Mouse (Mus musculus): Measurements from ENCODE around the gene Siae. TPM values are rescaled to one million over a fixed set of nuclear protein-coding genes. Genes with fewer than 3 reads are reported as not detected.

Gene Siae
- polyA plus RNA-seq, 1 experiment from 2014 or later, result 25.0 TPM

DNA sequence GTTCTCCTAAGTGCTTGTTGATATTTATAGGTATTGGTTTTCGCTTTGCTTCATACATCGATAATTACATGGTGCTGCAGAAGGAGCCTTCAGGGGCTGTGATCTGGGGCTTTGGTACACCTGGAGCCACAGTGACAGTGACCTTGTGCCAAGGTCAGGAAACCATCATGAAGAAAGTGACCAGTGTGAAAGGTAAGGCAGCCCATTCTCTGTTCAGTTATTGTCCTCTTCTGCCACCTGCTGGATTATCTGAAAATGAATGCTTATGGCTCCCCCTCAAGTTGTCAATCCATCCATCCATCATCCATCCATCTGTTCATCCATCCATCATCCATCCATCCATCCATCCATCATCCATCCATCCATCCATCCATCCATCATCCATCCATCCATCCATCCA is 61.3 kb downstream of the Siae start:
- Histone ChIP-seq H3K36me3 (ENCODE audit: inconsistent target) (no peaks in the 10 kb centered on the region; the same call in 1 of the 2 replicates), H3K79me2 (ENCODE audit: inconsistent target) (no peaks in the 10 kb centered on the region), H3K27ac (no peak overlapping the region), H3K4me3 (ENCODE audit: inconsistent target) (no peak overlapping the region)
- WGBS (ENCODE audit: missing documents), result 56% methylated on average over 2 of the region's 2 CpGs

- Histone ChIP-seq H3K27ac (no peak overlapping the region), H3K79me2 (ENCODE audit: inconsistent target) (no peaks in the 10 kb centered on the region), H3K36me3 (ENCODE audit: inconsistent target) (peaks cover 5% of the 10 kb centered on the region; the same call in 1 of the 2 replicates), H3K4me3 (ENCODE audit: inconsistent target) (no peak overlapping the region)
- WGBS (ENCODE audit: missing documents), result 94% methylated on average over 6 of the region's 6 CpGs
Measured at GRCm38 (mm10) chr9:37621290-37621689, 65.8 kb downstream of the Siae start.

DNA sequence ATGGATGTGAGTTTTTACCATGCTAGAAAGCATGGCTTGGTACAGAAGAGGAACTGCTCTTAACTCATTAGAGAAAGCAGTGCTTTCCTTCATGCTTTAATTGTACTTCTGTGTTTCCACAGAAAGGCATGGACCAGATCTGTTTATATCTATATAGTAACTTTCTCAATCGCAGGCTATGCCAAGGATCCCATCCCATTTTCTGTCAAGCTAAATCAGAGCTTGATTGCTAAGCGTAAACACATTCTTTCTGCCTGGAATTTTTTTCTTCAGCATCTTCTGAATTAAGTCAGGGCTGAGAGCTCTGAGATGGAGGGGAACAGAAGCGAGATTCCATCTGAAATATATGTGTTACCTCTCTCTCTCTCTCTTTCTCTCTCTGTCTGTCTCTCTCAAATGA is 68.5 kb downstream of the Siae start:
- H3K79me2 ChIP-seq (ENCODE audit: inconsistent target), result no peaks in the 10 kb centered on the region
- WGBS (ENCODE audit: missing documents), result 93% methylated on average over 3 of the region's 3 CpGs
- H3K4me3 ChIP-seq (ENCODE audit: inconsistent target), result no peak overlapping the region
- H3K27ac ChIP-seq, result no peak overlapping the region
- peaks cover 5% of the 10 kb centered on the region; the same call in 1 of the 2 replicates for H3K36me3 ChIP-seq (ENCODE audit: inconsistent target)

GRCm38 (mm10) chr9:37624502-37624901 is 69.0 kb downstream of the Siae start:
- Histone ChIP-seq H3K27ac (no peak overlapping the region), H3K79me2 (ENCODE audit: inconsistent target) (no peaks in the 10 kb centered on the region), H3K36me3 (ENCODE audit: inconsistent target) (peaks cover 5% of the 10 kb centered on the region; the same call in 1 of the 2 replicates), H3K4me3 (ENCODE audit: inconsistent target) (no peak overlapping the region)
- 100% methylated on average over 1 of the region's 1 CpGs for WGBS (ENCODE audit: missing documents)

- no peak overlapping the region for H3K4me3 ChIP-seq (ENCODE audit: inconsistent target)
- H3K27ac ChIP-seq, result no peak overlapping the region
- no peaks in the 10 kb centered on the region for H3K79me2 ChIP-seq (ENCODE audit: inconsistent target)
- 100% methylated on average over 2 of the region's 3 CpGs for WGBS (ENCODE audit: missing documents)
- peaks cover 5% of the 10 kb centered on the region; the same call in 1 of the 2 replicates for H3K36me3 ChIP-seq (ENCODE audit: inconsistent target)
Measured at GRCm38 (mm10) chr9:37625129-37625528, 69.6 kb downstream of the Siae start.

GRCm38 (mm10) chr9:37625641-37626040 is 70.1 kb downstream of the Siae start:
- peaks cover 5% of the 10 kb centered on the region; the same call in 1 of the 2 replicates for H3K36me3 ChIP-seq (ENCODE audit: inconsistent target)
- 96% methylated on average over 7 of the region's 7 CpGs for WGBS (ENCODE audit: missing documents)
- no peaks in the 10 kb centered on the region for H3K79me2 ChIP-seq (ENCODE audit: inconsistent target)
- no peak overlapping the region for H3K27ac ChIP-seq
- H3K4me3 ChIP-seq (ENCODE audit: inconsistent target), result no peak overlapping the region

GRCm38 (mm10) chr9:37626103-37626567 is 70.6 kb downstream of the Siae start:
- no peak overlapping the region for H3K27ac ChIP-seq
- no peak overlapping the region for H3K4me3 ChIP-seq (ENCODE audit: inconsistent target)
- WGBS (ENCODE audit: missing documents), result 91% methylated on average over 3 of the region's 3 CpGs
- H3K79me2 ChIP-seq (ENCODE audit: inconsistent target), result no peaks in the 10 kb centered on the region
- H3K36me3 ChIP-seq (ENCODE audit: inconsistent target), result peaks cover 5% of the 10 kb centered on the region; the same call in 1 of the 2 replicates

DNA sequence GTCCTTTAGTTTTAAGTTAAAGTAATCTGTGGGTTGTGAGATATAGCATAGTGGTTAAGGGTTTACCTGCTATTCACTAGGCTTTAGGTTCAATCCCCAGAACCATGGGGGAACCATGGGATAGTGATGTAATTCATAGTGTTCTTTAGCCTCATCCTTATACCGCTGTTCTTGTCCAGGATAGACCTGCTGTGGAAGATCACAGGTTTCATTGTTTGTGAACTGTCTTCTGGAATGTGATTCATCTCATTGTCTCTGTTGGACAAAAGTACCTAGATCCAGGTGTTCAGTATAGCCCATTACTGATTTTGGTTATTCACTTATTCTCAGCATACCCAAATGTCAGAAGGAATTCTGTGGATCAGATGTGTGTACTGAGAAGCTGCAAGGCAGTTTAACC is 71.8 kb downstream of the Siae start:
- Histone ChIP-seq H3K36me3 (ENCODE audit: inconsistent target) (peaks cover 5% of the 10 kb centered on the region; the same call in 1 of the 2 replicates), H3K4me3 (ENCODE audit: inconsistent target) (no peak overlapping the region), H3K79me2 (ENCODE audit: inconsistent target) (no peaks in the 10 kb centered on the region), H3K27ac (no peak overlapping the region)
- 89% methylated on average over 1 of the region's 1 CpGs for WGBS (ENCODE audit: missing documents)

GRCm38 (mm10) chr9:37628581-37628980 is 73.1 kb downstream of the Siae start:
- no peaks in the 10 kb centered on the region for H3K79me2 ChIP-seq (ENCODE audit: inconsistent target)
- H3K27ac ChIP-seq, result no peak overlapping the region
- H3K4me3 ChIP-seq (ENCODE audit: inconsistent target), result no peak overlapping the region
- H3K36me3 ChIP-seq (ENCODE audit: inconsistent target), result peaks cover 10% of the 10 kb centered on the region
- 100% methylated on average over 4 of the region's 4 CpGs for WGBS (ENCODE audit: missing documents)

GRCm38 (mm10) chr9:37629941-37630340 is 74.4 kb downstream of the Siae start:
- no peak overlapping the region for H3K4me3 ChIP-seq (ENCODE audit: inconsistent target)
- no peak overlapping the region for H3K27ac ChIP-seq
- WGBS (ENCODE audit: missing documents), result 64% methylated on average over 2 of the region's 2 CpGs
- H3K36me3 ChIP-seq (ENCODE audit: inconsistent target), result peaks cover 15% of the 10 kb centered on the region
- H3K79me2 ChIP-seq (ENCODE audit: inconsistent target), result no peaks in the 10 kb centered on the region

- 91% methylated on average over 2 of the region's 2 CpGs for WGBS (ENCODE audit: missing documents)
Measured at GRCm38 (mm10) chr9:37632305-37632704, 76.8 kb downstream of the Siae start.

GRCm38 (mm10) chr9:37634269-37634668 is 78.8 kb downstream of the Siae start:
- Histone ChIP-seq H3K27ac (no peak overlapping the region), H3K4me3 (ENCODE audit: inconsistent target) (no peak overlapping the region), H3K79me2 (ENCODE audit: inconsistent target) (no peaks in the 10 kb centered on the region), H3K36me3 (ENCODE audit: inconsistent target) (peaks cover 15% of the 10 kb centered on the region)
- WGBS (ENCODE audit: missing documents), result 95% methylated on average over 3 of the region's 3 CpGs

More at GRCm38 (mm10) chr9:37632305-37632704, 76.8 kb downstream of the Siae start:
- Histone ChIP-seq H3K79me2 (ENCODE audit: inconsistent target) (no peaks in the 10 kb centered on the region), H3K4me3 (ENCODE audit: inconsistent target) (no peak overlapping the region), H3K27ac (no peak overlapping the region), H3K36me3 (ENCODE audit: inconsistent target) (peaks cover 15% of the 10 kb centered on the region)

GRCm38 (mm10) chr9:37636335-37636734 is 80.8 kb downstream of the Siae start:
- no peak overlapping the region for H3K27ac ChIP-seq
- no peak overlapping the region for H3K4me3 ChIP-seq (ENCODE audit: inconsistent target)
- no peaks in the 10 kb centered on the region for H3K79me2 ChIP-seq (ENCODE audit: inconsistent target)
- 29% methylated on average over 6 of the region's 7 CpGs for WGBS (ENCODE audit: missing documents)
- H3K36me3 ChIP-seq (ENCODE audit: inconsistent target), result peaks cover 15% of the 10 kb centered on the region

GRCm38 (mm10) chr9:37636800-37637542 is 81.5 kb downstream of the Siae start:
- Histone ChIP-seq H3K36me3 (ENCODE audit: inconsistent target) (peaks cover 16% of the 10 kb centered on the region), H3K79me2 (ENCODE audit: inconsistent target) (no peaks in the 10 kb centered on the region), H3K27ac (no peak overlapping the region), H3K4me3 (ENCODE audit: inconsistent target) (no peak overlapping the region)
- 45% methylated on average over 6 of the region's 6 CpGs for WGBS (ENCODE audit: missing documents)

DNA sequence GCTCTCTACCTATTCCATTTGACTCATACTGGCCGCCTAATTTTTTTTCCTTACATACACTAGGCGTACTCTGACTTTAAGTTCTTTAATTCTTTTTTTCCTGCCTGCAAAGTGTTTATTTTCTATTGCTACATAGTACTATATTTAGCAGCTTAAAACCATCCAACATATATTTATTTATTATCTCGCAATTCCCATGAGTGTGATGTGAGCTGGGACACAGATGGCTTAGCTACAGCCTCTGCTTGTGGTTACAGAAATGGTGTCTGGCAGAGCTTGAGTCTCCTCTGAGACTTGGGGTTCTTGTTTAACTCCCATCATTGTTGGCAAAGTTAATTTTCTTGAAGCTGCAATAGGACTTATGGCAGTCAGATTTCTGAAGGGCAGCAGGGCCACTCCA is 83.2 kb downstream of the Siae start:
- Histone ChIP-seq H3K79me2 (ENCODE audit: inconsistent target) (no peaks in the 10 kb centered on the region), H3K36me3 (ENCODE audit: inconsistent target) (peaks cover 10% of the 10 kb centered on the region; the same call in 1 of the 2 replicates), H3K27ac (no peak overlapping the region), H3K4me3 (ENCODE audit: inconsistent target) (no peak overlapping the region)
- 96% methylated on average over 3 of the region's 3 CpGs for WGBS (ENCODE audit: missing documents)
